Mouse (Mus musculus): Measurements from ENCODE around the gene Bcl7a.

The Bcl7a gene

GRCm38 (mm10) chr5:123327686-123328085 is 15.9 kb upstream of the Bcl7a start:
- DNase-seq (ENCODE audit: low read depth): no peak

DNA sequence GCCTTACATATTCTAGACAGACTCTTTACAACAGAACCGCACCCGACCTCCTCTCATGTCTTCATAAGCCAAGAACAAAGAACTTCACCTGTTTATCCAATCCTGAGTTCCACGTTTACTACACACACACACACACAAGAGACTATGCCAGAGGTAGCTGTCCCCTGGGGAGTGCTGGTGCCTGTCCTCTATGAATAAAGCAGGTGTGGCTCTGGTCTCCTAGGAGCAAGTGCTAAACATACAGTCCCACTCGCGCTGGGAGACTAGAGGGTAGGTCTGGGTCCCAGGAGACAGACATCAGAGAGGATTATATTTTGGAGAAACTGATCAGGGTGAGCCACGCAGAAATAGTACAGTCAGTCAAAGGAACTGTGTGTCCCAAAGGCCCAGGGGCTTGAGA is 10.1 kb upstream of the Bcl7a start:
- no peak for DNase-seq (ENCODE audit: low read depth)

DNA sequence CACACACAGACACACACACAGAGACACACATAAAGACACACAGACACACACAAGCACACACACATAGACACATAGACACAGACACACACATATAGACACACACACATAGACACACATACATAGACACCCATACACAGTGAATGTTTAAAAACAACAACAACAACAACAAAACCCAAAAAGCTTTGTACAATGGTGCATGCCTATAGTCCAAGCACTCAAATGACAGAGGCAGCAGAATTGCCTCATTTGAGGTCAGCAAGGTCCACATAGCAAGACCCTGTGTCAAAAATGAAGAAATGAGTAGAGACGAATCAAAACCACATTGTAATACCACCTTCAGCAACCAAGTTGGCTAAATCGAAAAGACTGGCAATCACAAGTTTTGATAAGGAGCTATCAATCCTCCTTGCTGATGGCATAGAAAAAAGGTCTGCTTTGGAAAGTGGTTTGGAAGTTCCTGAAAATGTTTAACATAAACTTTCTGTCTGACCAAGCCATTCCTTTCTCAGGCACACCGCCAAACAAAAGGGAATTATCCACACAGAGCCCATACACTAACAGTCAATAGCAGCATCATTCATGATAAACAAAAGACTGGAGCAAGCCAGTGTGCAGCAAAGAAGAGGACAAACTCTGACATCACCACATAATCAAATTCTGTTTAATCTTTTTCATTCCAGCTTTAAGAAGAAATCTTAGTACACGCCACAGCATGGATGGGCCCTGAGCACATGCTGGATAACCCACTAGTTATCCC is 7.3 kb upstream of the Bcl7a start:
- DNase-seq (ENCODE audit: low read depth): no peak

GRCm38 (mm10) chr5:123338463-123338862 is 5.2 kb upstream of the Bcl7a start:
- no peak for DNase-seq (ENCODE audit: low read depth)

GRCm38 (mm10) chr5:123344628-123344962 is 961 bp downstream of the Bcl7a start:
- no peak for DNase-seq (ENCODE audit: low read depth)

DNA sequence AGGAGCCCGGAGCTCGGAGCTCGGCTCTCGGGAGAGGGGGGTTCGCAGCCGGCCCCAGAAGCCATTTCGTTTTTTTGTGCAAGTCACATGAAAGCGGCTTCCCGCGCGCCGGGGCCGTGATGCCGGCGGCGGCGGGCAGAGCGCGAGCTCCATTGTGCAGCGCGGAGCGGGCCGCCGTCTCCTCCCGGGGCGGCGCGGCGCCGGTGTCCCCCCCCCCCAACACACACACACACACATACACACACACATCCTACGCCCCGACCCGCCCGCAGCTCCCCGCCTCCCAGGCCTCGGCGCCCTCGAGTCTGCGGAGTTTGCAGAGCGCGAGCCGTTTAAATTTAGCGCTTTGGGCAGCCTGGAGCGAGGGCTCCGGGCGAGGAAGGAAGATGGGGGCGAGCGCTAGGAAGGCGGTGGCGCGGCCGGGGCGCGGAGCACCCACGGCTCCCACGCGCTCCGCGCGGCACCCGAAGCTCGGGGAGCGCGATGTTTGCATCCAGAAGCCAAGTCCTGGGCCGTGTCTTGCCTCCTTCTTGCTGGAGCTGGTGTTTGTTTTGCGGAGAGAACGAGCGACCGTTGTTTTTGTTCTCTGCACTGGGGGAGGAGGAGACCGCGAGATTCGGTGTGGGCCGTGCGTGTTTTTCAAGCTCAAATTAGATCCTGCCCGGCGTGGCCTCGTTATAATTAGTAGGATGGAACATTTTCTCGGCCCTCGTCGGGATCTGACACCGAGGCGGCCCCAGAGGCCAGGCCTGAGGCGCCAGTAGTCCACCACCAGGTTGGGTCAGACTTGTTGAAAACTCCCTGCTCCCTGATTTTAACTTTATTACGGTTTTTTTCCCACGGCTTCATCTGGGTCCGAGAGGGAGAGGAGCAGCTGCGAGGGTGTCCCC is 1.6 kb downstream of the Bcl7a start:
- DNase-seq (ENCODE audit: low read depth): peak; percentile 75

DNA sequence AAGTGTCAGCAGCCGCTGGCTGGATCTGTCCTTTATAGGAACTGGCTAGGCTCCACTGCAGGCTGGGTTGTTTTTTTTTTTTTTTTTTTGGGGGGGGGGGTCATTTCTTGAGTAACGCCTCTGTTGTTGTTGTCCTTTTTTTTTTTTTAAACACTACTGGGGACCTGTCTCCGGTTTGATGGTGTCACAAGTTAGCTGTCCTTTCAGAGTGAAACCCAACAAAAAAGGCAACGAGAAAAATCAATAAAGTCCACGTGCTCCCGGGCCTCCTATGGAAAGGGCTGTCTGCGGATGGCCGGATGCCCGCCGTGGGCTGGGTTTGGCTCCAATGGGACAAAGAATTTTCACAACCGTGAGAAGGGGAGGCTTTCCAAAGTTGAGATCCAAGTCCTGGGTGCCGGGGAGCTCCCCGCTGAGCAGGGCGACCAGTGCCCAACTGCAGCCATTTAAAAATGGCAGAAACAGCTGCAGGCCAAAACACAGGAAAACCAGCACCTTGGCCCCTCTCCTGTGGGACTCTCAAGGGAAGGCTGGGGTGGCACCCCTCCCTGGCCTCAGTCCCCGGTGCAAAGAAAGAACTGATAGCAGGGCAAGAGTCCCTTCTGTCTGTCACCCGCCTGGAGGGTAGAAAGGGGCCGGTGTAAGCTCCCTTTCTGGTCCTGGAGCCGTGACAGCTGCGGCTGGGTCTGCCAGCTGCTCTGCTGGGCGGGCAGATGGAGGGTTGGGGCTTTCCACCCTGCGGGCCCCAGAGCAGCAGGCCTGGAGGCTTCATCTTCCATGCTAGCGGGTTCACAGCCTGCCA is 2.4 kb downstream of the Bcl7a start:
- DNase-seq (ENCODE audit: low read depth): peak; percentile 30

GRCm38 (mm10) chr5:123346701-123347270 is 3.2 kb downstream of the Bcl7a start:
- no peak for DNase-seq (ENCODE audit: low read depth)

DNA sequence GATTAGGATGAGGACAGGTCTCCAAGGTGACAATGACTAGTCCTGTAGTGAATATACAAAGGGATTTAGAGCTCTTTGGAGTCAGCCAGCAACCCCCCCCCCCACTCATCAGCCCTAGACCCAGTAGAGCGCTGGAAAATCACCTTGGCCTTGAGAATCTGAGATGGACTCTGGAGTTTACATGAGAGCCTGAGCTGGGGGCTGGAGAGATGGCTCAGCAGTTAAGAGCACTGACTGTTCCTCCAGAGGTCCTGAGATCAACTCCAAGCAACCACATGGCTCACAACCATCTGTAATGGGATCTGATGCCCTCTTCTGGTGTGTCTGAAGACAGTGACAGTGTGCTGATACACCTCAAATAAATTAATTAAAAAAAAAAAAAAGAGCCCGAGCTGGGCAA is 4.4 kb downstream of the Bcl7a start:
- DNase-seq (ENCODE audit: low read depth): no peak

GRCm38 (mm10) chr5:123350386-123350785 is 6.8 kb downstream of the Bcl7a start:
- DNase-seq (ENCODE audit: low read depth): no peak

DNA sequence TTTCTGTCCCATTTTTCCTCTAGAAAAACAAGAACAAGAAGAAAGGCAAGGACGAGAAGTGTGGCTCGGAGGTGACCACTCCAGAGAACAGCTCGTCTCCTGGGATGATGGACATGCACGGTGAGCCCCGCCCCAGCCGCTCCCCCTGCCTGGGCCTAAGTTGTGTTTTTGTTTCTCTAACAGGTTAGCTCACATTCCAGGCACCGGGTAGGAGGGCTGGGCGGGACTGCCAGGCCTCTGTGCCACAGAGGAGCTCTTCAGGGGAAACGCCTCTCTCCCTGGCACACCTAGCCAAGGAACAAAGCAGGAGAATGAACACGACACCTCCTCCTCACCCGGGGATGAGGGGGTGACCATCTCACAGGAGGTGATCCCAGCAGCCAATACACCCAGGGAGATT is 12.3 kb downstream of the Bcl7a start:
- DNase-seq (ENCODE audit: low read depth): no peak

GRCm38 (mm10) chr5:123357253-123357652 is 13.6 kb downstream of the Bcl7a start:
- DNase-seq (ENCODE audit: low read depth): no peak

- no peak for DNase-seq (ENCODE audit: low read depth)
These were observed 15.8 kb downstream of the Bcl7a start for GRCm38 (mm10) chr5:123359431-123359830.

GRCm38 (mm10) chr5:123362911-123363310 is 19.3 kb downstream of the Bcl7a start:
- DNase-seq (ENCODE audit: low read depth): no peak

- no peak for DNase-seq (ENCODE audit: low read depth)
These were observed 20.8 kb downstream of the Bcl7a start for GRCm38 (mm10) chr5:123364302-123364971.

DNA sequence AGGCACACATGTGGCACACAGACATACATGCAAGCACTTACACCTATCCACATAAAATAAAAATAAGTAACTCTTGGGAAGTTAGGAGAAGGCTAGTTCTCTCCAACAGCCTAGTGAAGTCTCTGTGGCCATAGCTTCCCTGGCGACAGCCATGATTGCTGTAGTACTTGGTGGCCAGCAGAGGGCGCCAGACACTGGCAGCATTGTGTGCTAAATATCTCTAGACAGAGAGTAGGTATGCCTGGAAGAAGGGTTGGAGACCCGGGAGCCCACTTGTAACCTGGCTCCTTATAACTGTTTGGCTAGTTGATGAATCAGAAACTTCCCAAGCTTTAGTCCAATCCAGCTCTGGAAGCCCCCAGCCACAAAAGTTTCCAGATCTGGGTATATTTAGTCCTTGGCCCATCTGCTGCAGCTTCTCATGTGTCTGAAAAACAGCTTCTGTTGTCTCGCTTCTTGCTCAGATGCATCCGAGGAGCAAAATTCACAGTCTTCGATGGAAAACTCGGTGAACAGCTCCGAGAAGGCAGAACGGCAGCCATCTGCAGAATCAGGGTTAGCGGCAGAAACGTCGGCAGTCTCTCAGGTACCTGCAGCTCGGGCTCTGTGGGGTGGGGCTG is 25.3 kb downstream of the Bcl7a start:
- peak; percentile 75 for DNase-seq (ENCODE audit: low read depth)

DNA sequence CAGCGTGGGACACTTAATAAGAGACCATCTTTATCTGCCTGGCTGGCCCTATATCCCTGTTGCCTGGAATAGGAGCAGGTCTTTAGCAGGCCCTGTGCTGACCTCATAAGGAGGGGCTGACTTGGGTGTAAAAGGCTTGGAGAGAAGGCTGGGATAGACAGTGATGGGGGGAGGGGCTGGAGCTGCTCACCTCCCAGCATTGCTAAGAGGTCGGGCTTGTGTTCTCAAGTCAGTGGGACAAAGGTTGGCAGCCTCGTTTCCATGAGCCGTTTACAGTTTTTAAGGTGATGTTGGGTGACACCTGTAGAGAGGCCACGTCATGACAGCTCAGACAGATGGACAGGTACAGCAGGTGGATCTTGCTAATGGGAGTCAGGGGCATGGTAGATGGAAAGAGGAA is 26.4 kb downstream of the Bcl7a start:
- DNase-seq (ENCODE audit: low read depth): no peak

GRCm38 (mm10) chr5:123375262-123375661 is 31.6 kb downstream of the Bcl7a start:
- no peak for DNase-seq (ENCODE audit: low read depth)

GRCm38 (mm10) chr5:123375793-123376452 is 32.3 kb downstream of the Bcl7a start:
- no peak for DNase-seq (ENCODE audit: low read depth)

DNA sequence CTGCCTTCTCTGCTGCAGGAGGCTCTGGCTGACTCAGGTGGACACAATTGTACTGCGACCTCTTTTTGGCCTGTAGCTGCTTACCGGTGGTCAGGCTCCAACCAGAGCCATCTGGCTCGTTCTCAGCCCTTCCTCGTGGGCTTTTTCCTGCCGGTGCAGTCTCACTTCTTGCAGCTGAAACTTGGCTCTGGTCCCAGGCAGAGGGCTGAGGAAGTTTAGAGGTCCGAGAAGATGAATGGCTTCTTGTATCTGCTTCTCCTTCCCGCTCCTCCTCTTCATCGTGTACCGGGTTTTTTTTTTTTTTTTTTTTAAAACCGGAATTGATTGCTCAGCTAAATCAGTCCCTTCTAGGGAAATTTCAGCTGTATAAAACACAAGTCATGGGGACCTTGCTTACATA is 32.9 kb downstream of the Bcl7a start:
- DNase-seq (ENCODE audit: low read depth): no peak
